Mouse (Mus musculus) lung, embryonic 15.5 days (tissue): ENCODE results near the gene Gm45808. TPM values are rescaled to one million over a fixed set of nuclear protein-coding genes. Genes with fewer than 3 reads are reported as not detected.
"Not testable (repeated sequence)": the region's sequence is repeated elsewhere in the genome, so short reads cannot be mapped to it uniquely, and the experiment has no call there.

Experiments
- ATAC-seq: fragments of 200-750 bp; cut with Nextera tagmentation; 2 replicates; pipeline ENCODE4 v1.8.0; 2017; ENCODE audit warnings: moderate number of reproducible peaks, borderline replicate concordance; ENCODE audit not compliant: low FRiP score, low TSS enrichment; ENCODE audit errors: extremely low read depth
- H3K27ac ChIP-seq: fragments of 300-500 bp; sonication (generic); 2 replicates; pipeline ENCODE4 v1.5.1; 2015; ENCODE audit warnings: moderate library complexity, mild to moderate bottlenecking, inconsistent platforms
- H3K27me3 ChIP-seq: fragments of 300-500 bp; sonication (generic); 2 replicates; pipeline ENCODE4 v1.6.1; 2015; ENCODE audit warnings: inconsistent platforms
- H3K36me3 ChIP-seq: fragments of 300-500 bp; sonication (generic); 2 replicates; pipeline ENCODE4 v1.6.1; 2015; ENCODE audit warnings: inconsistent platforms
- H3K4me1 ChIP-seq: fragments of 300-500 bp; sonication (generic); 2 replicates; pipeline ENCODE4 v1.6.1; 2015; ENCODE audit warnings: inconsistent platforms
- H3K4me2 ChIP-seq: fragments of 300-500 bp; sonication (generic); 2 replicates; pipeline ENCODE4 v1.6.1; 2015; ENCODE audit warnings: inconsistent platforms, mild to moderate bottlenecking, moderate library complexity
- H3K4me3 ChIP-seq: fragments of 300-500 bp; sonication (generic); 2 replicates; pipeline ENCODE4 v1.5.1; 2015; ENCODE audit warnings: mild to moderate bottlenecking, inconsistent platforms
- H3K9ac ChIP-seq: fragments of 300-500 bp; sonication (generic); 2 replicates; pipeline ENCODE4 v1.6.1; 2015; ENCODE audit warnings: inconsistent platforms
- H3K9me3 ChIP-seq: fragments of 300-500 bp; sonication (generic); 2 replicates; pipeline ENCODE4 v1.6.1; 2016; ENCODE audit warnings: inconsistent platforms
- WGBS: fragments of 180-500 bp; shearing (Covaris S2); methylation state at CpG from one replicate; pipeline ENCODE4 v1.1.7; 2015; 5-methylcytosine and 5-hydroxymethylcytosine counted together
- polyA plus RNA-seq: library from polyadenylated mRNA; unstranded; fragments of >200 nt; fragmentation: Nextera tagmentation; extraction: Ambion mirVana; gene quantifications from 2 replicates; pipeline ENCODE4 v1.2.1, GENCODE M21; 2015

The Gm45808 gene
- polyA plus RNA-seq, result not detected in 2 replicates

DNA sequence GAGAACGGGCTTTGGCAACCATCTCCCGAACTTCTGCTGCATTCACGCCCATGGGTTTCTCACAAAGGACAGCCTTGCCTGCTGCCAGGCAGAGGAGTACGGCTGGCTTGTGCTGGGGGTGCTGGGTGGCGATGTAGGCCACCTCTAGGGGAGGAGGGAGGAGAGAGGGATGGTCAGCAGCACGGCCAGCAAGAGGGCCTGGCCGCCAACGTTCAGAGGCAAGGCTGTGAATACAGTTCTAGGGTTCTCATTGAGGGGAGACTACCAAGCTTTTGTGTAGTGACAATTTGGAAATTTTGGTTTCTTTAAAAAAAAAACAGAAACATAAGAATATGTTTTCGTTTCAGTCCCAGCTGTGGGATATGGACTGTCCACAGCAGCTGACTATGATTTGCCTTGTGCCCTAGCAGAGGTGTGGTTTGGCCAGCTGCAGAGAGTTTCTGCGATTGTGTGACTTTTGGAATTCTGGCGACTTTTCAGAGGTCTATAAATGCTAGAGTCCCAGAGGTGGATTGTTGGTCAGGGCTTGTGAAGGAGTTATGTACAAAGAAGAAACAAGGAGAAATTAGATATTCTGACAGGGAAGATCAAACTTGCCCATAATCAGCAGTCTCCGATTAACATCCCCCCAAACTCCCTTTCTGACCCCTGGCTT lies at the start of gene Gm45808:
Gene Gm45808 (minus strand): TSS at position 51 of the 655 bp plus-strand sequence.
- Histone ChIP-seq H3K4me1 (peaks cover 14% of the 10 kb centered on the region; the same call in 1 of the 2 replicates), H3K27me3 (no peaks in the 10 kb centered on the region), H3K9me3 (no peaks in the 10 kb centered on the region), H3K9ac (no peak within 1 kb of the TSS), H3K27ac (no peak within 1 kb of the TSS), H3K4me3 (no peak within 1 kb of the TSS), H3K4me2 (no peak within 1 kb of the TSS), H3K36me3 (no peaks in the 10 kb centered on the region)
- ATAC-seq, result no peak
- 80% methylated on average over 12 of the region's 12 CpGs for WGBS

DNA sequence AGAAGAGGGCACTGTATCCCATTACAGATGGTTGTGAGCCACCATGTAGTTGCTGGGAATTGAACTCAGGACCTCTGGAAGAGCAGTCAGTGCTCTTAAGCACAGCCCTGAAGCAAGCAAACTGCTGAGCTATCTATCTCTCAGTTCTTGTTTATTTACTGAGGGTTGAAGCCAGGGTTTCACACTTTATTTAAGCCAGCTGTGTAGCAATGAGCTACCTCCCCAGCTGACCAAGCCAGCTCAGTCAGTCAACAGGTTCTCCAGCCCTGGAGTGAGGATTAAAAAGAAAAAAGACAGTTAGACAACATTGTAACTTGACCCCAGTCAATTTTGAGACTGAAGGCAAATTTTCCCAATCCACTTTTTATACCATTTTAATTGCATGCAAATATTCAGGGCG lies 49.1 kb upstream of the Gm45808 start:
- no peak overlapping the region for H3K27ac ChIP-seq
- H3K36me3 ChIP-seq, result no peaks in the 10 kb centered on the region
- H3K4me1 ChIP-seq, result peaks cover 11% of the 10 kb centered on the region
- no peak overlapping the region for H3K9ac ChIP-seq
- H3K4me2 ChIP-seq, result no peak overlapping the region
- H3K4me3 ChIP-seq, result no peak overlapping the region
- no peaks in the 10 kb centered on the region for H3K27me3 ChIP-seq
- no peaks in the 10 kb centered on the region for H3K9me3 ChIP-seq
- no peak for ATAC-seq
- WGBS, result 60% methylated on average over 1 of the region's 1 CpGs

DNA sequence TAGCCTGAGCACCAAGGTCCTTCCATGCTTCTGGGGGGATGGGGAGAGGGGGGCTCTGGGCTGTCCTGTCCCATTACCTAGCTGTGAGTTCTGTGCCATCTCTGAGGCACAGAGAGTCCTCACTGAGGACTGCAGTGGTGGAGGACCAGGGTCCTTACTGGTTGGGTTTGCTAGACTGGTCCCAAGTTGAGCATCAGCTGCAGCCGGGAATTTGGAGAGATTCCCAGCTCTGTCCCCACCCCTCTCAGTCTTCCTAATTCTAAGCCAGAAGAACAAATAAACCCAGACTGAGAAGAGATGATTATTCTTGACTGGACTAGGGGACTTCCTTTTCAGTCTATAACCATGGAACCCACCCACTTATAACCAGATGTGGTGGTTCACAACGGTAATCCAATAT lies 44.0 kb upstream of the Gm45808 start:
- no peak for ATAC-seq
- H3K4me3 ChIP-seq, result no peak overlapping the region
- H3K4me1 ChIP-seq, result peaks cover 20% of the 10 kb centered on the region
- no peak overlapping the region for H3K27ac ChIP-seq
- no peaks in the 10 kb centered on the region for H3K9me3 ChIP-seq
- H3K4me2 ChIP-seq, result no peak overlapping the region
- H3K9ac ChIP-seq, result no peak overlapping the region; the same call in 1 of the 2 replicates
- no peaks in the 10 kb centered on the region for H3K36me3 ChIP-seq
- WGBS, result 46% methylated on average over 2 of the region's 2 CpGs
- H3K27me3 ChIP-seq, result no peaks in the 10 kb centered on the region

DNA sequence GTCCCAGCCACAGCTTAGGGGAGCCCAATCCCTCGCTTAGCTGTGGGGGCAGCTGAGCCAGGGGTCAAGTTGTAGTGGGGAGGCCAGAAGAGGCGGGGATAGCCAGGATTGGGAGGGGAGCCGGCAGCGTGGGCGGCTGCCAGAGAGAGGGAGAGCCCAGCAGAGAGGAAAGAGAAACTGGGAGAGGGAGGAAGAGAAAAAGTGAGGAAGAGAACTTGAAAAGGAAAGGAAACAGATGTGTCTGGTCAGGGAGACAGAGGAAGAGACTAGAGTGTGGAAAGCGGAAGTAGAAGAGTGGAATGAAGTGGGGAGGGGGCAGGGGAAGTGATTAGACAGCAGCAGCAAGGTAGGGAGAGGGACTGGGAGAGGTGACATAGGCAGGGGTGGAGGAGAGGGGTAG lies 42.9 kb upstream of the Gm45808 start:
- WGBS, result 8% methylated on average over 6 of the region's 6 CpGs
- Histone ChIP-seq H3K36me3 (no peaks in the 10 kb centered on the region), H3K27me3 (no peaks in the 10 kb centered on the region), H3K9me3 (no peaks in the 10 kb centered on the region), H3K9ac (no peak overlapping the region), H3K27ac (peak overlapping the region; percentile 19; the same call in 1 of the 2 replicates), H3K4me2 (peak overlapping the region; percentile 1; the same call in 1 of the 2 replicates), H3K4me3 (no peak overlapping the region), H3K4me1 (peaks cover 30% of the 10 kb centered on the region)
- ATAC-seq, result no peak

DNA sequence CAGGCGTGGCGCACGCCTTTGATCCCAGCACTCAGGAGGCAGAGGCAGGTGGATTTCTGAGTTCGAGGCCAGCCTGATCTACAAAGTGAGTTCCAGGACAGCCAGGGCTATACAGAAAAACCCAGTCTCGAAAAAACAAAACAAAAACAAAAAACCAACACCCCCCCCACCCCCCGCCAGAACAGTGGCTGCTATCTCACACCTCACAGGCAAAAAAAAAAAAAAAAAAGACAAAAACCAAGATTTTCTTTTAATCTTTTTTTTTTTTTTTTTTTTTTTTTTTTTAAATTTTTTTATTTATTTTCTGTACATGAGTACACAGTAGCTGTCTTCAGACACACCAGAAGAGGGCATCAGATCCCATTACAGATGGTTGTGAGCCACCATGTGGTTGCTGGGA lies 40.6 kb upstream of the Gm45808 start:
- Histone ChIP-seq H3K27ac (peak overlapping the region; percentile 85; the same call in 1 of the 2 replicates), H3K4me3 (0 out of 2 replicates have a peak overlapping the region, but pooled peaks have one; percentile 84), H3K4me1 (peaks cover 48% of the 10 kb centered on the region)
- H3K9ac ChIP-seq, H3K36me3 ChIP-seq, H3K27me3 ChIP-seq, H3K4me2 ChIP-seq, H3K9me3 ChIP-seq, ATAC-seq: not testable (repeated sequence)
- WGBS, result 91% methylated on average over 6 of the region's 6 CpGs

DNA sequence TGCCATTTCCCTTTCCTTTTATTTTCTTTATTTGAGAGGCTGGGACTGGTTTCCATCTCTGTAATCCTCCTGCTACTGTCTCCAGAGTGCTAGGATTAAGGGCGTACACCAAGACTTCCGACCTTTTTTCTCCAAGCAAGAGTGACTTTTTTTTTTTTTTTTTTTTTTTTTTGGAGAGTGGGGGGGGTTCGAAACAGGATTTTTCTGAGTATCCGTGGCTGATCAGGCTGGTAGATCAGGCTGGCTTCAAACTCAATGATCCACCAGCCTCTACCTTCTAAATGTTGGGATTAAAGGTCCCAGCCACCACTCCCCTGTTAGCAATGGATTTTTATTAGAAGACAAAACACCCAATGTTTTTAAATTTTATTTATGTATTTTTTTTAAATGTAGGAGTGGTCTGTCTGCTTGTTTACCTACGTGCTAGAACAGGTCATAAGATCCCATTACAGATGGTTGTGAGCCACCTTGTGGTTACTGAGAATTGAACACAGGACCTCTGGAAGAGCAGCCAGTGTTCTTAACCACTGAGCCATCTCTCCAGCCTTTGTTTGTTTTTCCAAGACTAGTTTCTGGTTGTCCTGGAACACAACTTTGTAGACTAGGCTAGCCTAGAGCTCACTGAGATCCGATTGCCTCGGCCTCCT lies 40.0 kb upstream of the Gm45808 start:
- H3K27me3 ChIP-seq, result no peaks in the 10 kb centered on the region
- no peak for ATAC-seq
- H3K27ac ChIP-seq, result peak overlapping the region; percentile 85
- H3K4me3 ChIP-seq, result peak overlapping the region; percentile 84
- 18% methylated on average over 7 of the region's 7 CpGs for WGBS
- peak overlapping the region; percentile 71 for H3K4me2 ChIP-seq
- peak overlapping the region; percentile 92 for H3K9ac ChIP-seq
- H3K4me1 ChIP-seq, result peaks cover 50% of the 10 kb centered on the region
- peaks cover 4% of the 10 kb centered on the region; the same call in 1 of the 2 replicates for H3K36me3 ChIP-seq
- H3K9me3 ChIP-seq, result no peaks in the 10 kb centered on the region

DNA sequence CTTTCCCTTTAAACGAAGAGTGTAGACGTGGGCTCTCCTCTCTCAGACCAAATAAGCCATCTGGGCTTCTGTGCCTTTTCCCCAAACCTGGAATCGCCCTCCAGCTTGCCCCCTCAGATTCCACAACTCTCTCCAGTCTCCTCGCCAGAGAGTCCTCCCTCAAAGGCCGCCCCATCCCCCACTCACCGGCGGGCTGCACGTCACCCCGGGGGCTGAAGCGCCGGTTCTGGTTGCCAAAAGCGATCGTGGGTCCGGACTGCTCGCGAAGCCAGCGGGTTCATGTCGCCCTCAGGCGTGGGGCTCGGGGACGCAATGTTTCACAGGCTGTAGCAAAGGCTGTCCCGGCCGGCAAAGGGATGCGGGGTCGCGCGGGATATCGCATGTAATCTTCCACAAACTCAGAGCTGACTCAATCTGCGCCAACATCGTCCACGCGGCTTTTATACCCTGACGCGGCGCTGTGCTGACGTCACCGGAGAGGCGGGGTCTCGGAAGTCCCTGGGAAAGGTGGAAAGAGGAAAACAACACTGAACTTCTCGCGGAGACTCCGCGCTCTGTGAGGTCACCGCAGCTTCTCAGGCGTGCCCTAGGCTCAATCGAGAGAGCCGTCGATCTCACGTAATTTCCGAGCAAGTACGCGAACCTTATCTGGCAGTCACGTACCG lies 39.3 kb upstream of the Gm45808 start, which contains the start of the genes Ppp1r15a and Plekha4:
Gene Ppp1r15a (minus strand): TSS at position 460 of the 665 bp plus-strand sequence.
Gene Plekha4 (plus strand): TSS at position 522 of the 665 bp plus-strand sequence.
- Histone ChIP-seq H3K36me3 (peaks cover 4% of the 10 kb centered on the region; the same call in 1 of the 2 replicates), H3K9ac (peak within 1 kb of the TSS; percentile 92), H3K27ac (peak within 1 kb of the TSS; percentile 85), H3K4me3 (peak within 1 kb of the TSS; percentile 84), H3K4me2 (peak within 1 kb of the TSS; percentile 71), H3K9me3 (no peaks in the 10 kb centered on the region), H3K27me3 (no peaks in the 10 kb centered on the region), H3K4me1 (peaks cover 55% of the 10 kb centered on the region)
- peak; percentile 75 for ATAC-seq
- under 1% methylated on average over 54 of the region's 54 CpGs for WGBS

DNA sequence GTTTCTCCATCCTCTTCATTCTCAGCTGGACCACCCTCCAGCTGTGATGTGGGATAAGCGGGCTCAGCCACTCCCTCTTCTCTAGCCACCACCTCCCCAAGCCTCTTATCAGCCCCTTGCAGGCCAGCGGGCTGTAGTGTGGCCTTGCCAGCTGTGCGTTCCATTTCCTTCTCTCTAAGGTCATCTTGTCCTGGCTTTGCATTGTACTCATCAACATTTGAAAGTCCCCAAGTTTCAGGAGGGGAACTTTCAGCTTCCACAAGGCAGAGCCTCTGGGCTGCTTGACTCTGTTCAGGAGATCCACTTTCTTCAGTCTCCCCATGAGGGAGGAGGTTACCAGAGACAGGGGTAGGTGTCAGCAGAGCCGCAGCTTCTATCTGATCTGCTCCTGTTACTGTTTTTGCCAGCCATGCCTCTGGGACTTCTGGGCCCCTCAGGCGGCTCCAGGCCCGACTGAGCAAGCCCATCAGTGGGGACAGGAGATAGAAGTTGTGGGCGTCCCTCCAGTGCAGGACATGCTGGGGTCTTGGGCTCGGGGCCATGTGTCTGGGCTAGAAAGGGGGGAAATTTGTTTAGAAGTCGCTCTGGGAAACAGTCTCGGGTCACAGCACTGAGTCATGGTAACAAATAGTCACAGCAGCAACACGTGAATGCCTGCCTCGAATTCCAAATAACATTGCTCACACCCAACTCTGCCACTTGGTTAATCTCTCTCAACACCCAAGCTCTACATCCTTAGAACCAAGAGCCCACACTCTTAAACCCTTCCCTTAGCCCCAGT lies 38.4 kb upstream of the Gm45808 start:
- Histone ChIP-seq H3K4me1 (peaks cover 46% of the 10 kb centered on the region), H3K9ac (peak overlapping the region; percentile 92), H3K27me3 (no peaks in the 10 kb centered on the region), H3K4me3 (peak overlapping the region; percentile 84), H3K27ac (peak overlapping the region; percentile 85), H3K36me3 (peaks cover 4% of the 10 kb centered on the region; the same call in 1 of the 2 replicates), H3K4me2 (peak overlapping the region; percentile 71), H3K9me3 (no peaks in the 10 kb centered on the region)
- 9% methylated on average over 12 of the region's 12 CpGs for WGBS
- ATAC-seq, result no peak

DNA sequence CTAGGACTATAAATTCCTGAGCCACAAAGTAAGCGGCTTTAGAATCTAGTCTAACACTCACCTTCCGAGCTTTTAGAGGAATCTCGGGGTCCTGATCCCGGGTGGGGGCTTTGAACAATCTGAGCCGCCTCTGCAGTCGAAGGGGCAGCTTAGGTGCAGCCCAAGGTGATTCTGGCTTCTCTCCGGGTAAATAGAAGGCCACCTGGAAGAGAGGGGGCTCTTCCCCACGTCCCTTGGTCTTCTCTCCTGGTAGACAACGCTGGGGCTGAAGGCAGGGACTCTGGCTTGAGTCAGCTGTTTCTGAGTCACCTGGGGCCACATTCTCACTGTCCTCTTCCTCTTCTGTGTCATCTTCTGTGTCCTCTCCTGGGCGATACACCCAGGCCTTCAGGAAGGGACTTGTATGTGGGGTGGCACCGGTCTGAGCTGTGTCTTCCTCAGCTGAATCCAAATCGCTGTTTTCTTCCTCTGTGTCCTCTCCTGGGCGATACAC lies 37.1 kb upstream of the Gm45808 start:
- H3K9me3 ChIP-seq, result no peaks in the 10 kb centered on the region
- no peak overlapping the region for H3K27ac ChIP-seq
- 0 out of 2 replicates have a peak overlapping the region, but pooled peaks have one; percentile 9 for H3K4me2 ChIP-seq
- peaks cover 39% of the 10 kb centered on the region for H3K4me1 ChIP-seq
- H3K4me3 ChIP-seq, result 0 out of 2 replicates have a peak overlapping the region, but pooled peaks have one; percentile 8
- H3K36me3 ChIP-seq, result peaks cover 4% of the 10 kb centered on the region; the same call in 1 of the 2 replicates
- ATAC-seq, result no peak
- no peak overlapping the region for H3K9ac ChIP-seq
- no peaks in the 10 kb centered on the region for H3K27me3 ChIP-seq
- 81% methylated on average over 13 of the region's 13 CpGs for WGBS

DNA sequence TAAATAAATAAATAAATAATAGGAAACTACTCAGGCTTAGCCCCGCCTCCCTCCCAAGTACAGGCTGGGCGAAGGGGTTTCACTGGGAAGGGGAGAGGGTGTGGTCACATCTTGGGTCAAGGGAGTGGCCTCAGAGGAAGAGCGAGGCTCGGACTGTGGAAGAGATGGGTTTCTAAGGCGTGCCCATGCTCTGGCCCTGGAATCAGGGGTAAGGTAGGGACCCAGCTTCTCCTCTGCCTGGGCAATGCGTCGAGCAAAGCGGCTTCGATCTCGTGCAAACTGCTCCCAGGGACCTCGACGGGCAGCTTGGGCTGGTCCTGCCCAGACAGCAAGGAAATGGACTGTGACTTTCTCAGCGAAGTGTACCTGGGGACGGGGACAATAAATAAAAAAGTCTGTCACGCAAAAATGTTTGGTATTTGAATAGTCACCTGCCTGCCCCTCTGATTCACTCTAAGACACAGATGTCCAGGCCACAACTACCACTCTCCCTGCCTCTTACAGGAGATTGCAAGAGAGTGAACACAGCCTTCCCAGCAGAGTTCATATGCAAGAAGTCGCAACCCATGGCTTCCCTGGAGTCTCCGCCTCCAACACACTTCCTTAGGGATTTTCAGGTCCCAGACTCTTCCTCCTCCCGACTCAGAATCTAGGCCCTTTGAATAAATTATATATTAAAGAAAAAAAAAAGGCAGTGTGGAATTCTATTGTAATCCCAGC lies 36.5 kb upstream of the Gm45808 start:
- no peak for ATAC-seq
- peaks cover 4% of the 10 kb centered on the region; the same call in 1 of the 2 replicates for H3K36me3 ChIP-seq
- H3K27ac ChIP-seq, result no peak overlapping the region
- peaks cover 39% of the 10 kb centered on the region for H3K4me1 ChIP-seq
- no peaks in the 10 kb centered on the region for H3K9me3 ChIP-seq
- H3K27me3 ChIP-seq, result no peaks in the 10 kb centered on the region
- no peak overlapping the region for H3K9ac ChIP-seq
- WGBS, result 72% methylated on average over 18 of the region's 18 CpGs
- H3K4me3 ChIP-seq, result 0 out of 2 replicates have a peak overlapping the region, but pooled peaks have one; percentile 8
- H3K4me2 ChIP-seq, result 0 out of 2 replicates have a peak overlapping the region, but pooled peaks have one; percentile 9
